Mouse (Mus musculus): ENCODE measurements around the gene H2afx.
"Not testable (repeated sequence)": the region's sequence is repeated elsewhere in the genome, so short reads cannot be mapped to it uniquely, and the experiment has no call there.

Gene H2afx

DNA sequence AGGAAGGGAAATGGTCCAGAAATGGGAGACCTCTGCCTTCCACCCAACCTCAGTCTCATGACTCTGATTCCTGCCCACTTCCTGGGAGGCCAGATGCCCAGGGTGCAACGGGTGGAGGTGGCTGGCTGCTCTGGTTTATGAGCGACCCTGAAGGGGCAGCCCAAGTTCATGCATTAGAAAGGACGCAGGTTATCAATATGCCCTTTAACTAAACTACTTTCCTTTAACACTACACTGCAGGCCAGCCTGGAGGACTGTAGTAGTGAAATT lies 15.7 kb upstream of the H2afx start:
- no peak for DNase-seq (ENCODE audit: low spot score)

GRCm38 (mm10) chr9:44319105-44319886 lies 15.2 kb upstream of the H2afx start:
- peak; percentile 34 for DNase-seq (ENCODE audit: low spot score)

GRCm38 (mm10) chr9:44319887-44320798 lies 14.4 kb upstream of the H2afx start, which contains the start of gene C2cd2l:
Gene C2cd2l (minus strand): TSS chr9:44320285.
- peak; percentile 75 for DNase-seq (ENCODE audit: low spot score)

- DNase-seq (ENCODE audit: low spot score), result no peak
Observed at GRCm38 (mm10) chr9:44320799-44321133, 13.7 kb upstream of the H2afx start.

DNA sequence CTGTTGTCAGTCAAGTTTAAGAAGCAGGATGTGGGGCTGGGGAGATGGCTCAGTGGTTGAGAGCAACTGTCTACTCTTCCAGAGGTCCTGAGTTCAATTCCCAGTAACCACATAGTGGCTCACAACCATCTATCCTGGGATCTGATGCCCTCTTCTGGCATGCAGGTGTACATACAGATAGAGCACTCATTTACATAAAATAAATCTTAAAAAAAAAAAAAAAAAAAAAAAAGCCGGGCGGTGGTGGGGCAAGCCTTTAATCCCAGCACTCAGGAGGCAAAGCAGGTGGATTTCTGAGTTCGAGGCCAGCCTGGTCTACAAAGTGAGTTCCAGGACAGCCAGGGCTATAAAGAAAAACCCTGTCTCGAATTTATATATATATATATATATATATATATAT lies 10.8 kb upstream of the H2afx start:
- not testable (repeated sequence) for DNase-seq (ENCODE audit: low spot score)

DNA sequence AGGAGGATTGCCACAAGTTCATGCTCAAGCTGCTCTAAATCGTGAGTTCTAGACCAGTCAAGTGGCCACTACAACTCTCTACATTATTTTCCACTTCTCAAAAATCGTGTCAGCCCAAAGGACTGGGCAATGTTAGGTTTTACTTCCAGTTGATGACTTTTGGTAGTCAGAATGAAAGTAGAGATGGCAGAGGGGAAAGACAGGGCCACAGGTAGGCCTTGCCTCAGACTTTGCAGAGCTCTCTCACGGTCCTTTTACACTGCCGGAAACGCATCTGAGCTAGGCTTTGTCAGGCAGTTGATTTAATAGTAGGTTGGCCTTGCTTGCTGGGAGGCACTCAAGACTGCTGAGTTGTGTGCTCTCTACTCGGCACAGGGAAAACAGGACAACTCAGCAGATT lies 10.3 kb upstream of the H2afx start:
- DNase-seq (ENCODE audit: low spot score), result no peak

- DNase-seq (ENCODE audit: low spot score), result not testable (repeated sequence)
Observed at GRCm38 (mm10) chr9:44325032-44325767, 9.3 kb upstream of the H2afx start.

GRCm38 (mm10) chr9:44325768-44326370 lies 8.6 kb upstream of the H2afx start, which contains the start of gene Dpagt1:
Gene Dpagt1 (plus strand): TSS chr9:44326019.
- no peak for DNase-seq (ENCODE audit: low spot score)

DNA sequence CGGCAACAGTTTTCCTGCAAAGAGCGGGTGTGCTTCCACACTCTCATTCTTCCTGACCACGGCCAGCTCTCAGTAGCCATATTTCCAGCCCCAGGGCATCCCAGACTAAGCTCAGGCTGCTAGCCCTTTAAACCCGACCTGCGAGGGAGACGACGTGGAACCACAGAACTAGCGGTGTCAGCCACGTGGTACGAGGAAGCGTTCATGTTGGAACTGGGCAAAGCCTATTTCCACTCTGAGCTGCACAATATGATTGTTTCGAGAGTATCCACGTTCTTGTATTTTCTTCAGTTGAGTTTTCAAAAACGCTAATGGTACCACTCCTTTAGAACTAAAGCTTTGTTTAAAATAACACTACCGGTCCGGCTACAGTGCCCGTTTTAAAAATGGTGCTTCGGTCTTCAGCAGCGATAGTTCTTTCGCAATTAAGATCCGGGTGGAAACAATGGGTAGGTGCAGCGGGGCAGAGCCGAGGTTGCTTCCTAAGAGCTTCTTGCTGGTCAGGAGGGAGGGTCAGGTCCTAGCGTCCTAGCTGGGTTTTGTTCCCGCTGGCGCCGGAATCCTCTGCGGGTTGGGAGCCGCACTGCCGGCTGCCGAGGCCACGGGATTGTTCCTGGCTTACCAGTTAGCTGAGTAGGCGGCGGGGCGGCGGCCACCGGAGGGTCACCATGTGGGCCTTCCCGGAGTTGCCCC lies 8.0 kb upstream of the H2afx start:
- peak; percentile 70 for DNase-seq (ENCODE audit: low spot score)

- DNase-seq (ENCODE audit: low spot score), result no peak
Observed at GRCm38 (mm10) chr9:44327064-44327711, 7.3 kb upstream of the H2afx start.

DNA sequence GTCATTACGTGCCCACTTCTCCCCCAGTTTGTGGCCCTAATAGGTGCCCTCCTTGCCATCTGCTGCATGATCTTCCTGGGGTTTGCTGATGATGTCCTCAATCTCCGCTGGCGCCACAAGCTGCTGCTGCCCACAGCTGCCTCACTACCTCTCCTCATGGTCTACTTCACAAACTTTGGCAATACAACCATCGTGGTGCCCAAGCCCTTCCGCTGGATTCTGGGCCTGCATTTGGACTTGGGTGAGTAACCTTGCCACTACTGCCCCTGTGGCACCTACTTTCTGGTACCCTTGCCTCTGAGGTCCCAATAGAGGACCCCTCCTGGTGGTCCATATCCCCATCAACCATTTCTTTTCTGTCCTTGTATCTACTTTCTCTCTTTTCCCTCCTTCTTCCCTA lies 6.6 kb upstream of the H2afx start:
- no peak for DNase-seq (ENCODE audit: low spot score)

GRCm38 (mm10) chr9:44330736-44331135 lies 3.8 kb upstream of the H2afx start:
- DNase-seq (ENCODE audit: low spot score), result no peak

DNA sequence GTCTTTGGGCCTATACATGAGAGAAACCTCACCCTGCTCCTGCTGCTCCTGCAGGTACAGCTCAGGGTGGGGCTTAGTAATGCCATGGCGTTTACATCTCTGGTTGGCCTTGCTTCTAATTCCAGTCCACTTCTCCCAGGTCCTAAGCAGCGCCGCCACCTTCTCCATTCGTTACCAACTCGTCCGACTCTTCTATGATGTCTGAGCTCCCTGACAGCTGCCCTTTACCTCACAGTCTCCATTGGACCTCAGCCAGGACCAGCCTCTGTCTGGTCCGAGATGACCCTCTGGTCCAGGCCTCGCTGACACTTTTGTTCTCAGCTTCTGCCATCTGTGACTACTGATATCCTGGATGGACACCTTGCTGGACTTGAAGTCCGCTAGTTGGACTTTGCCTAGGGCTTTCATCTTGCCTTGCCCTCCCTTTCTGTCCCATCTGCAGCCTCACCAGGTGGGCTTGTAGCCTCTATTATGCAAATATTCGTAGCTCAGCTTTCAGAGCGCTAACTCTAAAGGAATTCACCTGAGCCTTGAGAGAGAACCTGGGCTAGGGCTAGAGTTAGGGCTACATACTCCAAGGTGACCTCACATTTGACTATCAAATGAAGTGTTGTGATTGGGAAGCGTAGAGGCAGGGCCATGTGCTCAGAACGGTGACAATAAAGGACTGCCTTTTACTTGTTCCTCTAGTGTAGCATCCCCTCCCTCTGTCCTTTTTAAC lies 1.4 kb upstream of the H2afx start:
- no peak for DNase-seq (ENCODE audit: low spot score)

- DNase-seq (ENCODE audit: low spot score), result peak; percentile 30
Observed at GRCm38 (mm10) chr9:44335331-44336092, 1.0 kb downstream of the H2afx start.

GRCm38 (mm10) chr9:44336093-44336406 lies 1.6 kb downstream of the H2afx start:
- no peak for DNase-seq (ENCODE audit: low spot score)

DNA sequence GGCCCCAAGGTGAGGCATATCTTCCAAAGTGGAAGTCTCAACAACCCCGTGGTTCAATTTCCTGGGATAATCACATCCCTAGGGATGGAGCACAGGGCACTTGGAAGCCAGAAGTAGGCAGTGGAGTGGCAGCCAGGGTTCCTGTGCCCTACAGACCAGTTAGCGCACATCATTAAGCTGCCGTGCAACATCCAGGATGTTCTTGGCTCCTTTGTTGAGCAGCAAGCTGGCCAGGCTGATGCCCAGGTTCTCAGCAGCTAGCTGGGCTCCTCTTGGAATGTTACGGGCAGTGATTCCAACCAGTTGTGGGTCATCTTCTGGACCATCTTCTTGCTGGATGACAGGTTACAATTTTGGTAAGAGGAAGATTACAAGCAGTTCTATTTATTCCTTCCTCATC lies 2.0 kb downstream of the H2afx start:
- DNase-seq (ENCODE audit: low spot score), result not testable (repeated sequence)

DNA sequence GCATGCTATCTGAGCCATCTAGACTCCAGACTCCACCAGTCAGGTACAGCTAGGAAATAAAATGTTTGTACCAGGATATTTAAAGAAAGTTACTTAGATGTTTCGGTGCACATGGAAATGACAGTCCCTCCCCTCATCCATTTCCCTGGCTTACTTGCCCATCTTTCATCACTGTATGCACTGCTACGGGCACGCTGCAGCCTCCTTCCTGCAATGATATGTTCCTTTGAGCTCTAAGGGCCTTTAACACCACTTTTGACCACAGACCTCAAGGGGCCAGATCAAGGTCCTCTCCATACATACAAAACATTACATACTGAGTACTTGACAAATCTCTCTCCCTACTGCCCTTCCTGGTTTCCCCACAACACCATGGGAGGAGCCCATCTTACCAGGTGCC lies 2.5 kb downstream of the H2afx start:
- DNase-seq (ENCODE audit: low spot score), result no peak

DNA sequence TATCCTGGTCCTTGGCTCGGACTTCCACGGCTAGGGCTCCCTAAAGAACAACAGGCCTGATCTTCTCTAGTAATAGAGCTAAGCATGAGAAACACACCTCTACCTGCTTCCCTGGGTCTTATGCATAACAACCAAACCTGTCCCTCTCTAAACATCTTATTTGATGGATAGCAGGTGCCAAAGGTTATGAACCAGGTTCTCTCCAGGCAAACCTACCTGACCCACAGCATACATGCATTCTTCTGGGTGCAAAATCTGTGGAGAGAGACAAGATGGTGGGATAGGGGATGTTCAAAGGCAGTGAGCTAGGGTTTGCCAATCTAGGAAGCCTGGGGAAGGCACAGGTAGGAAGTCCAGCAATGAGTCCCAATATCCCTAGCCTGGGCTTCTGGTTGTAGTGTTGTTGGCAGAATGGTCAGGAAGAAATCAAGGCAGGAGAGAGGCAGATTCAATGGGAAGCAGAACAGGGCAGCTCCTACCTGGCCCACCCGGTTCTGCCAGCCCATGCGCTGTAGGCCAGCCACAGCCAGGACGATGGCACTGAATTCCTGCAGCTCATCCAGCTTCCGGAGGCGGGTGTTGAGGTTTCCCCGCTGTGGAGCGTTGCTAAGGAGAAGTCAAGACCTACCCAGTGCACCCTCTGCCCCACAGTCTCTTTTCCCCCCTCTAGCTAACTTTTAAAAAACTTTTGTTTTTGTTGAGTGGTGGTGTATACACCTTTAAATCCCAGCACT lies 3.1 kb downstream of the H2afx start:
- no peak for DNase-seq (ENCODE audit: low spot score)

- no peak for DNase-seq (ENCODE audit: low spot score)
Observed at GRCm38 (mm10) chr9:44338574-44338973, 4.1 kb downstream of the H2afx start.
